Mouse (Mus musculus): ENCODE measurements around the gene Strada. TPM values are rescaled to one million over a fixed set of nuclear protein-coding genes. Genes with fewer than 3 reads are reported as not detected.
A peak's percentile ranks its signal among the peaks of the same experiment; 100 is the strongest.

The Strada gene
- polyA plus RNA-seq, 1 experiment from 2014 or later: 6.4 TPM

DNA sequence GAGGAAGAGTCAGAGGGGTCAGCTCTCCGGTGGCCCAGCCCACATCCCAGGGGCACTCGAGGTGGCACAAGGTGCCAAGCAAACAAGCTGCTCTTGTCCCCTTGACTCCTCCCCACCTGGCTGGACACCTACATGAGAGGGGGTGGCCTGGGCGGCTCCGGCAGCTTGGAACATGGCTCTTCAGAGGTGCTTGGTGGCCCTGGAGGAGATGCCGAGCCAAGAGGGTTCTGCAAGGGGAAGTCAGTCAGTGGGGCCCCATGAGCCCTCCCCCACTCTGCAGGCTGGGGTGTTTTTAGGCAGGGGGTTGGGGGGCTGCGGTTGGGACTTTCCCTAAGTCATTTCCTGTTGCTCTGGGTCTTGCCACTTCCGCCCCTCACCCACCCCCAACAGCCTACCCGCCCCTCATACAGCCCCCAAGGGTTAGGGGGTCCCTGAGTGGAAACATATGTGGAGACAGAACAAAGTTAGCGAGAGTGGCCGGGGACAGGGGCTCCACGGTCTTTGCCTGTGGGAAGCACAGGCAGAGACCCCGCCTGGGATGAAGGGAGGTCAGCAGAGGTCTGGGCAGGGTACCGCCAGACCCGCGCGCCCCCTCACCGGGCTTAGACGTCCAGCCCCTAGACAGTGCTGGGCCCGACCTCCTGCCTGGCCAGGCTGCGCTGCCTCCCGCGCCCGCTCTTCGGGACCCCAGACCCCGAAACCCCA, 42.6 kb downstream of the Strada start:
- WGBS: 3% methylated on average over 13 of the region's 25 CpGs
- H3K9me3 ChIP-seq (ENCODE audit: control insufficient read depth): no peaks in the 10 kb centered on the region
- H3K27me3 ChIP-seq (replicated peaks; ENCODE audit: control insufficient read depth, insufficient read depth, low read length): no peaks in the 10 kb centered on the region
- peak overlapping the region; percentile 89 for H3K4me2 ChIP-seq (replicated peaks; ENCODE audit: low read depth)
- H3K9ac ChIP-seq (ENCODE audit: low read depth, low read length): peak overlapping the region; percentile 71
- no peak for TF ChIP-seq CTCF (IDR thresholded peaks at IDR 0.05; ENCODE audit: low read depth)
- H3K4me1 ChIP-seq (replicated peaks; ENCODE audit: control insufficient read depth, insufficient read depth, low read length): no peaks in the 10 kb centered on the region
- H3K4me3 ChIP-seq (ENCODE audit: low read depth, low read length): peak overlapping the region; percentile 67
- peak overlapping the region; percentile 71 for H3K27ac ChIP-seq (ENCODE audit: low read depth, low read length)
- H3K36me3 ChIP-seq (ENCODE audit: control insufficient read depth, insufficient read depth): peaks cover 35% of the 10 kb centered on the region
- peak; percentile 12; the same call in 1 of the 2 replicates for ATAC-seq

DNA sequence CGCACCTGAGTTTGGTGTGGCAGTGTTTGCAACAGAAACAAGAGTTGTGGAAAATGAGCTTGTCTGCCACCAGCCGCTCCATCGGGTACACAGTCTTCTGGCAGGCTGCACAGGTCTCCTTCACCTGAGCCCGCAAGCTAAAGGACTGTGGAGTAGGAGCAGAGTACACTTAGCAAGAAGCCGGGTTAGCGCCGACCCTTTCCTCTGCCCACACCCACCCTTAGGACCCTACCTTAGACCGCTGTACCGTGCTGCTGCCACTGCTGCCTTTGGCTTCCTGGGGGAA, 43.1 kb downstream of the Strada start:
- Histone ChIP-seq H3K36me3 (ENCODE audit: control insufficient read depth, insufficient read depth) (peaks cover 35% of the 10 kb centered on the region), H3K27me3 (replicated peaks; ENCODE audit: control insufficient read depth, insufficient read depth, low read length) (no peaks in the 10 kb centered on the region), H3K9ac (ENCODE audit: low read depth, low read length) (peak overlapping the region; percentile 71), H3K9me3 (ENCODE audit: control insufficient read depth) (no peaks in the 10 kb centered on the region), H3K27ac (ENCODE audit: low read depth, low read length) (no peak overlapping the region), H3K4me2 (replicated peaks; ENCODE audit: low read depth) (peak overlapping the region; percentile 89), H3K4me1 (replicated peaks; ENCODE audit: control insufficient read depth, insufficient read depth, low read length) (no peaks in the 10 kb centered on the region), H3K4me3 (ENCODE audit: low read depth, low read length) (peak overlapping the region; percentile 67)
- no peak for TF ChIP-seq CTCF (IDR thresholded peaks at IDR 0.05; ENCODE audit: low read depth)
- ATAC-seq: no peak
- WGBS: 35% methylated on average over 9 of the region's 9 CpGs

DNA sequence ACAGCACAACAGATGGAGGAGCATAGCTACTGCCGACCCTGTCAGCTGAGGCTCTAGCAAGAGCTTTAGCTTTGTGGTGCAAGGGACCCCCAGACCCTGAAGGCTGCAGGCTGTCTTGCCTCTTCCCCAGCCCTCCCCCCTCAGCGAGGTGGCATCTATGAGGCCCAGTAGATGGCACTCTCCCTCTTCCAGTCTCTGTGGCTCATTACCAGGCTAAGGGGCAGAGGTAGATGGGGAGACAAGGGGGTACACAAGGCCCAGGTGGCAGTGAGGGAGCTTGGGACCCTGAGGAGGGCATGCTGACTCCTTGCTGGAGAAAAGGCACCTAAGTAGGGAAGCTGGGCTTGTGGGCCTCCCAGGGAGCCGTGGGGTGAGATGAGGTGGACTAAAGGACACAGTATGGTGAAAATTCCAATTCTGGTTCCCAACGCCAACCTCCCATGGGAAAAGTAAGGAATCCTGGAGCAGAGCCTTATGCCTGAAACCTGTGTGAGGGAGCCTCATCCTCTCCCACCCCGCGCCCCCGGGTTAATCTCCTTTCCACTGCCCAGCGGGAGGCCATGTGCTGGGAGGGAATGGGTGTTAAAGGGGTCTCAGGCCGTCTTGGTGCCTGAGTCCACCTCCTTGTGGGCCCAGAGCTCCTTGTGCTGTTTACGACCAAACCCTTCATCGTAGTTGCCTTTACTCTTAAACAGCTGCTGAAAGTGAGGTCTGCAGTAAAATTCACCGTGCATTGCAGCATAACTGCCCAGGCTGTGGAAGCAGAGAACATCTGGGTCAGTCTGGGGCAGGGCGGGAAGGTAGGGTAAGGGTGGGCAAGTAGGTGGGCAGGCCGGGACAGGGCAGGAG, 43.7 kb downstream of the Strada start:
- no peak for ATAC-seq
- no peak overlapping the region; the same call in 1 of the 2 replicates for H3K4me3 ChIP-seq (ENCODE audit: low read depth, low read length)
- H3K4me2 ChIP-seq (replicated peaks; ENCODE audit: low read depth): peak overlapping the region; percentile 89
- TF ChIP-seq CTCF (IDR thresholded peaks at IDR 0.05; ENCODE audit: low read depth): peak; percentile 77
- peak overlapping the region; percentile 71; the same call in 1 of the 2 replicates for H3K9ac ChIP-seq (ENCODE audit: low read depth, low read length)
- 60% methylated on average over 14 of the region's 14 CpGs for WGBS
- H3K36me3 ChIP-seq (ENCODE audit: control insufficient read depth, insufficient read depth): peaks cover 34% of the 10 kb centered on the region
- H3K4me1 ChIP-seq (replicated peaks; ENCODE audit: control insufficient read depth, insufficient read depth, low read length): no peaks in the 10 kb centered on the region
- no peak overlapping the region for H3K27ac ChIP-seq (ENCODE audit: low read depth, low read length)
- no peaks in the 10 kb centered on the region for H3K9me3 ChIP-seq (ENCODE audit: control insufficient read depth)
- H3K27me3 ChIP-seq (replicated peaks; ENCODE audit: control insufficient read depth, insufficient read depth, low read length): no peaks in the 10 kb centered on the region

DNA sequence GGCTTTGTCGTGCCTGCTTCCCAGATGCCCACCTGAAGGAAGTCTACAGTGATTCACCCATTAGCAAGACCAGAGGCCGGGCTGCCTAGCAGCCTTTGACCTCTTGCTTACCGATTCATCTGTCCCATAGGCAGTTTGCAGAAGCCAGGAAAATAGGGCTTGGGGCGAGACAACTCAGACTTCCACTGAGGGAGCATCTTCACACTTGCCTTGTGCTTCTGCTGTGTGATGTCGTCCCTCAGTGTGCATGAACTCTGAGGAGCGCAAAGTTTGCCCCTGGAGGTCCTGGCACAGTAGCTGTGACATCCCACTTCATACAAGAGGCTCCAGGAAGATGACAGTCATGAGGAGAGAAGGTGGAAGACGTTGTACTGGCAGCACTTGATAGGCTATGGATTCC, 44.8 kb downstream of the Strada start:
- Histone ChIP-seq H3K4me1 (replicated peaks; ENCODE audit: control insufficient read depth, insufficient read depth, low read length) (no peaks in the 10 kb centered on the region), H3K9me3 (ENCODE audit: control insufficient read depth) (no peaks in the 10 kb centered on the region), H3K27me3 (replicated peaks; ENCODE audit: control insufficient read depth, insufficient read depth, low read length) (no peaks in the 10 kb centered on the region), H3K4me2 (replicated peaks; ENCODE audit: low read depth) (no peak overlapping the region), H3K36me3 (ENCODE audit: control insufficient read depth, insufficient read depth) (peaks cover 39% of the 10 kb centered on the region), H3K9ac (ENCODE audit: low read depth, low read length) (no peak overlapping the region), H3K27ac (ENCODE audit: low read depth, low read length) (no peak overlapping the region), H3K4me3 (ENCODE audit: low read depth, low read length) (no peak overlapping the region)
- TF ChIP-seq CTCF (IDR thresholded peaks at IDR 0.05; ENCODE audit: low read depth): no peak
- WGBS: 75% methylated on average over 7 of the region's 7 CpGs
- no peak for ATAC-seq

DNA sequence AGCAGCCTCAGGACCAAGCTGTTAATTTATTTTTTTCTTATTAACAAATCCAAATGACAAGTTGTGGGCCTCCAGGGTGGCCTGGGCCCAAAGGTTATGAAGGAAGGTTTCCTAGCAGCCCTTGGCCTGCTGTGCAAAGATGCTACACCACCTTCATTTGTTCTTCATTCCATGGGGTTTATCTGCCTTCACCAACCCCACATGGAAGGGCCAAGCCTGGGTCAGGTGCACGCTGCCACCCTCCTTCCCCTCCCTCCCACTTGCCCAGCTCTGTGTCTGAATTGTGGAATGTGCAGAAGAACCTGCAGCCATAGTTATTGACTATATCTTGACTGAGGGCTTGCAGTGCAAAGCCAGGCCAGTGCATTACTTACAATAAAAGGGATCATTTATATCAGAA, 45.7 kb downstream of the Strada start:
- peaks cover 48% of the 10 kb centered on the region for H3K36me3 ChIP-seq (ENCODE audit: control insufficient read depth, insufficient read depth)
- no peak overlapping the region for H3K9ac ChIP-seq (ENCODE audit: low read depth, low read length)
- H3K4me2 ChIP-seq (replicated peaks; ENCODE audit: low read depth): no peak overlapping the region
- H3K9me3 ChIP-seq (ENCODE audit: control insufficient read depth): no peaks in the 10 kb centered on the region
- H3K27me3 ChIP-seq (replicated peaks; ENCODE audit: control insufficient read depth, insufficient read depth, low read length): no peaks in the 10 kb centered on the region
- no peak for TF ChIP-seq CTCF (IDR thresholded peaks at IDR 0.05; ENCODE audit: low read depth)
- 79% methylated on average over 1 of the region's 1 CpGs for WGBS
- H3K4me3 ChIP-seq (ENCODE audit: low read depth, low read length): no peak overlapping the region
- H3K4me1 ChIP-seq (replicated peaks; ENCODE audit: control insufficient read depth, insufficient read depth, low read length): no peaks in the 10 kb centered on the region
- no peak for ATAC-seq
- H3K27ac ChIP-seq (ENCODE audit: low read depth, low read length): no peak overlapping the region

DNA sequence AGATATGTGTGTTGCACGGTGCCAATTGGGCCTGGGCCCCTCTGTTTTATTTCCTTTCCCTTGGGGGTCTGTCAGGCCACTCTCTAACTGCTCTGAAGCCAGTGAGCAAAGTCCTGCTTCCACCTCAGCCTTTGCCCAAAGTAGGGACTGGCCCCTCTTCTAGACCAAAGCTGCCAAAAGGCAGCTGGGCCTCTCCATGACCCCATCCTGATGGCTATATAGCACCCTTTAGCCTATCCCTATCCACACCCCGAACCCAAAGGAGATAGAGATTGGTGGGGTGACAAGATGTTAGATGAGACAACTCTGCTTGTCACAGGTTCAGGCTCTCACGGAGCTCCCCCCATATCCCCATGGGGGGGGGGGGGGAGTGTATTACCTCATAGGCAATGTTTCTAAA, 46.2 kb downstream of the Strada start:
- no peak overlapping the region for H3K4me2 ChIP-seq (replicated peaks; ENCODE audit: low read depth)
- no peak for ATAC-seq
- 63% methylated on average over 3 of the region's 3 CpGs for WGBS
- H3K4me3 ChIP-seq (ENCODE audit: low read depth, low read length): no peak overlapping the region
- H3K9ac ChIP-seq (ENCODE audit: low read depth, low read length): no peak overlapping the region
- no peak overlapping the region for H3K27ac ChIP-seq (ENCODE audit: low read depth, low read length)
- no peaks in the 10 kb centered on the region for H3K27me3 ChIP-seq (replicated peaks; ENCODE audit: control insufficient read depth, insufficient read depth, low read length)
- no peak for TF ChIP-seq CTCF (IDR thresholded peaks at IDR 0.05; ENCODE audit: low read depth)
- no peaks in the 10 kb centered on the region for H3K4me1 ChIP-seq (replicated peaks; ENCODE audit: control insufficient read depth, insufficient read depth, low read length)
- H3K9me3 ChIP-seq (ENCODE audit: control insufficient read depth): no peaks in the 10 kb centered on the region
- H3K36me3 ChIP-seq (ENCODE audit: control insufficient read depth, insufficient read depth): peaks cover 53% of the 10 kb centered on the region
